Mouse (Mus musculus): Measurements from ENCODE around the gene Col9a3.

DNA sequence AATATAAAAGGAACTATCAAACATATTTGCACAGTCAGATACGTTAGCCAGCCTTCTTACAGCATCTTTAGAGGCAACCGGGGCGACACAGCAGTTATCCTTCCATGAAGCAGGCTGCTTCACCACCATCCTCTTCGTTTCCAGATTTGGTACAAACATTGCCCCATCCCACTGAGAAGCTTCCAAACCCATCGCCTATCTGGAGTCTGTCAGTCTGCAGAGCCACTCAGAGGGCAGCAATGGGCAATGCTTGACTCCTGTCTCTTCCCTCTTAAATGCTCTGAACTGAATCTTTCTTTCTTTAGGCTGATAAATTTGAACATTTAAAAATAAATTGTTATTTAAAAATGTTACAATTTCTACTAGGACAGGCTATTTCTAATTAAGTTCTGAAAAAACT, 60.8 kb downstream of the Col9a3 start:
- TF ChIP-seq CTCF (IDR thresholded peaks at IDR 0.05; ENCODE audit: extremely low read depth, insufficient read depth, insufficient read length, insufficient replicate concordance) = no peak
- no peak for TF ChIP-seq POLR2A (IDR thresholded peaks at IDR 0.05; ENCODE audit: low read depth, low read length)

Data from spleen, adult 2 months (tissue).